Mouse (Mus musculus) bone marrow, adult 2 months (tissue): Measurements from ENCODE around the gene Evi2b.

ENCODE experiments used
- CTCF ChIP-seq: fragments of 200-500 bp; IDR thresholded peaks from 2 replicates; pipeline ENCODE4 v1.5.1; 2011; ENCODE audit warnings: low read length, control low read depth; ENCODE audit not compliant: control insufficient read depth, insufficient read depth
- POLR2A ChIP-seq: fragments of 200-500 bp; IDR thresholded peaks from 2 replicates; pipeline ENCODE4 v1.6.1; 2011; ENCODE audit warnings: low read depth, mild to moderate bottlenecking, control low read depth, low read length, borderline replicate concordance; ENCODE audit not compliant: control insufficient read depth

DNA sequence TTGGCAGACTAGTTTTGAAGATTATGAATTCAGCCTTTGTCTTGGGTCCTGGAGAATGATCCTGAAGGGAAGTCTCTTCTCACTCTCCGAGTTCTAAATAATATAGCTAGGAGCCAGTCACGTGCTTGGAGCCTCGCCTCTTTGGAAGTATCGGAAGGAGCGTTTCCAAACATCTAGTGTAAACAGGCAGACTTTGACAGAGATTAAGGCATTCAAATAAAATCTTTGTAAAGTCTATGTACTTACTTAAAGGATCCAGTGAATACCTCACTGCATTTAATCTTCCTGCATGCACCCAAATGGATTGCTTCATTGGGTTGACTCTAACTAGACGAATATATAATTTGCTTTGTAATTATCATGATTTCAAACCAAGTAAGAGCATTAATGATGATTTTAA, 40.2 kb downstream of the Evi2b start:
- TF ChIP-seq POLR2A (no peak), CTCF (no peak)
